Mouse (Mus musculus): ENCODE measurements around the gene B4galnt4.

- no peak for TF ChIP-seq CTCF (IDR thresholded peaks at IDR 0.05; ENCODE audit: low read depth, low read length)
- no peak for TF ChIP-seq GATA1 (IDR thresholded peaks at IDR 0.05; ENCODE audit: borderline replicate concordance, low read length)
- no peak for TF ChIP-seq GATA2 (IDR thresholded peaks at IDR 0.05; ENCODE audit: borderline replicate concordance, low read depth, low read length)
Observed at GRCm38 (mm10) chr7:141115874-141116273, 55.0 kb downstream of the B4galnt4 start.

Measured in G1E (cell line).